Mouse (Mus musculus) hindbrain, embryonic 15.5 days (tissue): Measurements from ENCODE around the gene Pcdh7. TPM values are rescaled to one million over a fixed set of nuclear protein-coding genes. Genes with fewer than 3 reads are reported as not detected.

Experiments
- ATAC-seq: fragments of 200-750 bp; cut with Nextera tagmentation; 2 replicates; pipeline ENCODE4 v1.8.0; 2017; ENCODE audit warnings: low read depth, moderate number of reproducible peaks, moderate TSS enrichment; ENCODE audit not compliant: low FRiP score
- H3K27ac ChIP-seq: fragments of 300-500 bp; sonication (generic); replicated peaks from 2 replicates; pipeline ENCODE4 v1.5.1; 2015; ENCODE audit warnings: mild to moderate bottlenecking, inconsistent platforms
- H3K27me3 ChIP-seq: fragments of 300-500 bp; sonication (generic); 2 replicates; pipeline ENCODE4 v1.6.1; 2015; ENCODE audit warnings: control low read depth, inconsistent platforms
- H3K36me3 ChIP-seq: fragments of 300-500 bp; sonication (generic); 2 replicates; pipeline ENCODE4 v1.6.1; 2015; ENCODE audit warnings: control low read depth, inconsistent platforms
- H3K4me1 ChIP-seq: fragments of 300-500 bp; sonication (generic); replicated peaks from 2 replicates; pipeline ENCODE4 v1.6.1; 2015; ENCODE audit warnings: control low read depth, inconsistent platforms
- H3K4me2 ChIP-seq: fragments of 300-500 bp; sonication (generic); 2 replicates; pipeline ENCODE4 v1.6.1; 2015; ENCODE audit warnings: moderate library complexity, mild to moderate bottlenecking, inconsistent platforms
- H3K4me3 ChIP-seq: fragments of 300-500 bp; sonication (generic); 2 replicates; pipeline ENCODE4 v1.5.1; 2015; ENCODE audit warnings: mild to moderate bottlenecking, inconsistent platforms
- H3K9ac ChIP-seq: fragments of 300-500 bp; sonication (generic); 2 replicates; pipeline ENCODE4 v1.6.1; 2015; ENCODE audit warnings: inconsistent platforms
- H3K9me3 ChIP-seq: fragments of 300-500 bp; sonication (generic); 2 replicates; pipeline ENCODE4 v1.6.1; 2016; ENCODE audit warnings: control low read depth, inconsistent platforms
- WGBS: fragments of 180-500 bp; shearing (Covaris S2); methylation state at CpG from one replicate; pipeline ENCODE4 v1.1.7; 2015; 5-methylcytosine and 5-hydroxymethylcytosine counted together
- polyA plus RNA-seq: library from polyadenylated mRNA; unstranded; fragments of >200 nt; fragmentation: Nextera tagmentation; extraction: Ambion mirVana; gene quantifications from 2 replicates; pipeline ENCODE4 v1.2.1, GENCODE M21; 2015

Gene Pcdh7
- polyA plus RNA-seq, 1 experiment from 2014 or later: 24.6 TPM

DNA sequence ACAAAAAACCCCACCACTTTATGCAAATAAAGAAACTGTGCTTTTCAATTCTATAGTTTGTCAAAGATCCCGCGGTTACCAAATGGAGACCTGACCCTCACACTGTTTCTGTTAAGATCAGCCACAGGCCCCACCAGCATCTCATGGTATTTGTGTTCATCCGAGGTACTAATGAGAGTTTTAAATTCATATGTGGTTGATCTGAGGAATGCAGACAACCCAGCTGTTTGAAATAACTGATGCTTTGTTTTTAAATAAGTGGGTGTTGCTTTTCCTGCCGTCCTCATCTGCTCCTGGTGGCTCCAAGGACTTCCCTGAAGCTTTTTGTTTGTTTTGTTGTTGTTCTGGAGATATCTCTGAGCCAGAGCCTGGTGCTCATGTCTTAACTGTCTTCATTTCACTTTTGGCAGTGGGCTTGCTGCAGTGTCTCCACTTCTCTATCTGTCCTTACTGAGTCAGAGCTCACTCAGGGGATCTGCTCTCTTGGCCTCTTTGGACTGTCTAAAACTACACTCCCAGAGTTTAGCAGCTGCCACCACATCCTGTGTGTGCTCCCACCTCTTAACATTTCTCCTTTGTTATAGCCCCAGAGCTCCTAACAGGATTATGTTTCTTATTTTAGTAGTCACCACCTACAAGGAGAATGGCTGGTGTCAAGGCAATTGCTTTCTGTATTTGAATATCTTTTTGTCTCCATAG is 39.1 kb downstream of the Pcdh7 start:
- 0 out of 2 replicates have a peak, but pooled peaks cover 3% of the 10 kb centered on the region for H3K4me1 ChIP-seq
- 60% methylated on average over 4 of the region's 4 CpGs for WGBS
- H3K9me3 ChIP-seq: no peaks in the 10 kb centered on the region
- ATAC-seq: no peak
- no peak overlapping the region for H3K9ac ChIP-seq
- H3K36me3 ChIP-seq: no peaks in the 10 kb centered on the region
- H3K27me3 ChIP-seq: no peaks in the 10 kb centered on the region
- H3K4me3 ChIP-seq: no peak overlapping the region
- H3K4me2 ChIP-seq: no peak overlapping the region
- H3K27ac ChIP-seq: no peak overlapping the region

DNA sequence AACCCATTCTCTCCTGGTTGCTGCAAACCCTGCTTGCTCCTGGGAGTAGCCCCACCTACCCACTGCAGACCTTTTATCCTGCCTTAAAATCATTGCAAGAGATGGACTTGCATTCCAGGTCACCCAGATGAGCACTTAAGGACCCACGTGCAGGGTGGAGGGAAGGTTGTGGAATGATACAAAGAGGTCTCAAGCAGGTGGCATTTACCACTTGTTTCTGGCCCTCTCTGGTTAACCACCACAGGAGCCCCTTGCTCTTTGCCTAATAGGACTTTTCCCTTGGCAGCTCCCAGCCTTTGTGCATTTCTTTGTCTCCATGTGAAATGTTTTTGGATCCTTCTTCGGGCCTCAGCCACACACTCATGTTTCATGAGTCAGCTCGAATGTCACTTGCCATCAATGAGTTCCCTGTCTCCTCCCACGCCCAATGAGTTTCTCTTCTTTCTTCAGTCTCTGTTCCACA is 39.7 kb downstream of the Pcdh7 start:
- H3K27ac ChIP-seq: no peak overlapping the region
- no peak overlapping the region for H3K4me3 ChIP-seq
- H3K27me3 ChIP-seq: no peaks in the 10 kb centered on the region
- ATAC-seq: no peak
- H3K4me1 ChIP-seq: 0 out of 2 replicates have a peak, but pooled peaks cover 3% of the 10 kb centered on the region
- no peak overlapping the region for H3K4me2 ChIP-seq
- whole genome bisulfite sequencing: 45% methylated on average over 4 of the region's 4 CpGs
- no peak overlapping the region for H3K9ac ChIP-seq
- no peaks in the 10 kb centered on the region for H3K9me3 ChIP-seq
- H3K36me3 ChIP-seq: no peaks in the 10 kb centered on the region

DNA sequence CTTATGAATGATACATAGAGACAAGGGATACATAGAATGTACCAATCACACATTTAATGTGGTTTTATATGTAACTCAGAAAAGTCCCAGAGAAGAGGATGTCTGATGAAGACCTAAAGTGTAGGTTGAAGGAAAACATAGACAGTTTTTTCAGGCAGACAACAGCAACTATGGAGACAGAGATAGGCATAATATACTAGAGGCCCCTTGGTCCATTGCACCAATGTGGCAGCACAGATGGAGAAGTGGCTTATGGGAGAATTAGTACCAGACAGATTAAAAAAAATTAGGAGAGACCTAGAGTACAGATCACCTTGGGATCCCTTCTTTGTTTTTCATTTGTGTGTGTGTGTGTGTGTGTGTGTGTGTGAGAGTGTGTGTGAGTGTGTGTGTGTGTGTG is 41.2 kb downstream of the Pcdh7 start:
- no peak overlapping the region for H3K4me2 ChIP-seq
- H3K4me3 ChIP-seq: no peak overlapping the region
- no peak for ATAC-seq
- H3K27me3 ChIP-seq: no peaks in the 10 kb centered on the region
- H3K9ac ChIP-seq: no peak overlapping the region
- H3K36me3 ChIP-seq: no peaks in the 10 kb centered on the region
- H3K9me3 ChIP-seq: no peaks in the 10 kb centered on the region
- H3K27ac ChIP-seq: no peak overlapping the region
- H3K4me1 ChIP-seq: 0 out of 2 replicates have a peak, but pooled peaks cover 3% of the 10 kb centered on the region

DNA sequence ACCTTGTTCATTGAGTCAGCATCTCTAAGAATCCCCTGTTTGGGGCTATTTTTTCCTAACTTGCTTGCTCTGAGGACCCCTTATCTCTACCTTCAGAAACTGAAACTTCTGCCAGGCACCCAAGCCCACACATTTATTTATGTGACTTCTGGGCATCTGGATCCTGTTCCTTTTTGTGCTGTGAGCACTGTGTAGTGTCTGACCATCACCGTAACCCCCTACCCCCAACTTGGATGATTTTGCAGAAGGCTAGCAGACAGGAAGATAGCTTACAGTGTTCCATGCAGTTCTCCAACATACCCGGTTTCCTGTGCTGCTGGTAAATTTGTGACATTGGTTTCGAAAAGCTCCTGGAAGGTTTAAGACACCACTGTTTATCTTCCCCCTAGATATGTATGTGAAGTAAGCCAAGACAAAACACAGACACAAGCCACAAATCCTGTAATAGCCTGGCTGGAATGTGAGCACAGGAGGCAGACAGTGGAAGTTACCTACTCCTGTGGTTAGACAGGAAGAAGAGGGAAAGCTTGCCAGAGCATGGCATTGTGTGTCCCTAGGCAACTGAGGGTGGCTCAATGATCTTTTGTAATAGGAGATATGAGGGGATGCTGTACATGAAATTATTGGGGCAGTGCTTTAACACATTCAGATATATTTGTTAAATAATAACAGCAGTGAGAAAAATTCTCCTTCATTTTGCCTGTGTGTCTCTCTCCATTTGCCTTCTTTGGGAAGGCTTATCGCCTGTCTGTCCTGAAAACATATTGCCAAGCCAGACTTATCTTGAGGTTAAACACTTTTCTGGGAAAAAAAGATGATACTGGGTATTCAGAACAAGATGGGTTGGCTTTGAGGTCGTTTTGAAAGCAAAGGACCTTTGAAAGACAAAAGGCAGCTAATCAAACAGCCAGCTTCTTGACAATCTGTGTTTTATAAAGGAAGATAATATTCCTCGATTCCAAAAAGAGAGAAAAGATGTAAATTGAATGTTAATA is 42.6 kb downstream of the Pcdh7 start:
- Histone ChIP-seq H3K27ac (no peak overlapping the region), H3K4me1 (peaks cover 3% of the 10 kb centered on the region; the same call in 1 of the 2 replicates), H3K36me3 (no peaks in the 10 kb centered on the region), H3K4me2 (no peak overlapping the region), H3K9me3 (no peaks in the 10 kb centered on the region), H3K9ac (no peak overlapping the region), H3K27me3 (no peaks in the 10 kb centered on the region), H3K4me3 (no peak overlapping the region)
- no peak for ATAC-seq
- WGBS: 68% methylated on average over 6 of the region's 6 CpGs

DNA sequence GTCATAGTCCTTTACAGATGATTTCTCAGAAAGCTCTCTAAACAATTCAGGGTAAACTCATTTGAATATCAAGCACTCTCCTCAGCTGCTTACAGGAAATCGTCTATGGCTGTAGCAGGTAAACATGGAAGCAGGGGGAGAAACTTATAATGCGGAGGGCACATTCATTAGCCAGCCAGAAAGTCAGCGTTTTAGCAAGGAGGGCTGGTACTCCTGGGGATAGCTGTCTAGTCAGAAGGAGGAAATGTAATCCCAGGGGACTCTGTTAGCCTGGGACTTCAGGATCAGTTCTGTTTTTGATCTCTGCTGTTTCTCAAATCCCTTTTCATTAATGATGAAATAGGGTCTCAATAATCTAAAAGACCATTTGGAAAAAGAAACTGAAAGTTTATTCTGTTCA is 47.6 kb downstream of the Pcdh7 start:
- Histone ChIP-seq H3K27me3 (no peaks in the 10 kb centered on the region), H3K9ac (no peak overlapping the region), H3K4me1 (no peaks in the 10 kb centered on the region; the same call in 1 of the 2 replicates), H3K36me3 (no peaks in the 10 kb centered on the region), H3K27ac (no peak overlapping the region), H3K4me3 (no peak overlapping the region), H3K4me2 (no peak overlapping the region), H3K9me3 (no peaks in the 10 kb centered on the region)
- no peak for ATAC-seq
- WGBS: 36% methylated on average over 3 of the region's 3 CpGs

DNA sequence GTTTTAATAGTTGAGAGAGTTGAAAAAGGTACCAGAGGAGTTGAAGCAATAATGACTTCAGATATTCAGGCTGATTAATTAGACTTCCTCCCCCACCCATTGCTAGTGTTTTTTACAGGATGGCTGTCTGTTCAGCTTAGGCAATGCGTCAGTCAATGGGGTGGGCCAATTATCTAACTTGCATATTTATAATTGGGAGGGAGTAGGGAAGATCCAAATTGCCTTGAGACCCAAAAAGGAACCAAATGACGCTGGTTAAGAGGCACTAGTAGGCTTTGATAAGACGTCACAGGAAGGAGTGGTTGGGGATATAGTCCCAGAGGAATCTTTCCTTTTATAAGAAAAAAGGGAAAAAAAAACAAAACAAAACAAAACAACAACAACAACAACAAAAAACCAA is 49.6 kb downstream of the Pcdh7 start:
- ATAC-seq: no peak
- no peak overlapping the region for H3K4me2 ChIP-seq
- no peaks in the 10 kb centered on the region for H3K36me3 ChIP-seq
- no peak overlapping the region for H3K4me3 ChIP-seq
- no peak overlapping the region for H3K9ac ChIP-seq
- H3K4me1 ChIP-seq: no peaks in the 10 kb centered on the region; the same call in 1 of the 2 replicates
- no peaks in the 10 kb centered on the region for H3K9me3 ChIP-seq
- H3K27me3 ChIP-seq: no peaks in the 10 kb centered on the region
- WGBS: 61% methylated on average over 3 of the region's 3 CpGs
- no peak overlapping the region for H3K27ac ChIP-seq

DNA sequence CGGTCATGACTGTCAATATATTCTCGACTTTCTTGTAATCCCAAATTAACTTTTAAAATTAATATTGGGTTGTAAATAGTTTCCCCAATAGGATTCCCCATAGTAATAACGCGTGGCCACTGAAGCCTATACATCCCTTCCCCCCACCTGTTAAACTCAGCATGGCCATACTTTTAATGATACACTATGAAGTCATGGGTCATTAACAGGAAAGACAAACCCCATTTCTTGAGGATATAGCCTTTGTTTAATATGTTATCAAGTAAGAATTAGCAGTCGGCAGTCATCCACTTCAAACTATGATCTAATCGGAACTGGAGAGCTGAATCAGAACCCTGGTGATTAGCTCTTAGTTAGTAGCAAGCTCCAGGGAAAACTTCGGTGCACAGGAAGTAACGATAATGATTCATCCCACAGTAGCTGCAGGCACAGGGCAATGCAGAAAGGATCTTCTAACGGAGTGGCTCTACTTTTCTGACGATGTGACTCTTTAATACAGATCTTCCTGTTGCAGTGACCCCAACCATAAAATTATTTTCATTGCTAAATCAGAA is 50.8 kb downstream of the Pcdh7 start:
- H3K27ac ChIP-seq: no peak overlapping the region
- ATAC-seq: no peak
- H3K4me1 ChIP-seq: no peaks in the 10 kb centered on the region; the same call in 1 of the 2 replicates
- no peak overlapping the region for H3K9ac ChIP-seq
- WGBS: 76% methylated on average over 10 of the region's 10 CpGs
- no peak overlapping the region for H3K4me2 ChIP-seq
- no peaks in the 10 kb centered on the region for H3K27me3 ChIP-seq
- H3K9me3 ChIP-seq: no peaks in the 10 kb centered on the region
- no peak overlapping the region for H3K4me3 ChIP-seq
- no peaks in the 10 kb centered on the region for H3K36me3 ChIP-seq

DNA sequence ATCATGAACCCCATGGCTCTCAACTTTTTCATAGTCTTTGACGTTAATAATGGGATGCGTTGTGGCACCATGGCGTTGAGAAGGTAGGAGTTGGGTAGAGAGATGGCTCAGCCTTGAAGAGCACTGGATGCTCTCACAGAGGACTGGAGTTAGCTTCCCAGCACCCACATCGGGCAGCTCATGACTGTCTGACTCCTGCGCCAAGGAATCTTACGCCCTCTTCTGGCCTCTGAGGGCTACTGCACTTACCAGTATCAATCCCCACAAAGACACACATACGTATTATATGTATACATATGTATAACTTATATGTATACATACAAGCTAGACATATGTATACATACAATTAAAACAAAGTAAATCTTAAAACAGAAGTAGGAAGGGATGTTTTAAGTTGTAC is 51.9 kb downstream of the Pcdh7 start:
- ATAC-seq: no peak
- H3K36me3 ChIP-seq: no peaks in the 10 kb centered on the region
- no peak overlapping the region for H3K9ac ChIP-seq
- no peak overlapping the region for H3K27ac ChIP-seq
- H3K4me1 ChIP-seq: no peaks in the 10 kb centered on the region; the same call in 1 of the 2 replicates
- no peaks in the 10 kb centered on the region for H3K9me3 ChIP-seq
- no peak overlapping the region for H3K4me3 ChIP-seq
- 96% methylated on average over 7 of the region's 7 CpGs for WGBS
- H3K27me3 ChIP-seq: no peaks in the 10 kb centered on the region
- H3K4me2 ChIP-seq: no peak overlapping the region

DNA sequence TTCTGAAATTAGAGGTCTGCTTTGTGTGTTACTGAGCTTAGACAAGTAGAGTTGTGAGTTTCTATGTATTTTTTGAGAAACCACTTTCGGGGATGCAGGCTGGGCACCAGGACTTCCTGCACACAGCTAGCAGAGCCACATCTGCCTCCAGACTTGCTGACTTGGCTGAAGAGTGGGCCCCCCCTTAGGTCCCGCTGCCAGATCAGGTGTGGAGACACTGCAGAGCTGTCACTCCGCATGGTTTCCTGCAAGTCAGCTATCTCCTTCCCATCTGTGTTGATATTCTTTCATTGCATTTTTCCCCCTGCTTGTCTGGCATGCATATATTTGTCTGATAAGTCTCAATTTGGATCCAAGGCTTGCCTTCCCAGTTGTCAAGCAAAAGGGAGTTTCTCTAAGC is 52.6 kb downstream of the Pcdh7 start:
- Histone ChIP-seq H3K4me1 (no peaks in the 10 kb centered on the region; the same call in 1 of the 2 replicates), H3K4me2 (no peak overlapping the region), H3K27me3 (no peaks in the 10 kb centered on the region), H3K9me3 (no peaks in the 10 kb centered on the region), H3K4me3 (no peak overlapping the region), H3K9ac (no peak overlapping the region), H3K36me3 (no peaks in the 10 kb centered on the region), H3K27ac (no peak overlapping the region)
- no peak for ATAC-seq
- 79% methylated on average over 3 of the region's 3 CpGs for WGBS

DNA sequence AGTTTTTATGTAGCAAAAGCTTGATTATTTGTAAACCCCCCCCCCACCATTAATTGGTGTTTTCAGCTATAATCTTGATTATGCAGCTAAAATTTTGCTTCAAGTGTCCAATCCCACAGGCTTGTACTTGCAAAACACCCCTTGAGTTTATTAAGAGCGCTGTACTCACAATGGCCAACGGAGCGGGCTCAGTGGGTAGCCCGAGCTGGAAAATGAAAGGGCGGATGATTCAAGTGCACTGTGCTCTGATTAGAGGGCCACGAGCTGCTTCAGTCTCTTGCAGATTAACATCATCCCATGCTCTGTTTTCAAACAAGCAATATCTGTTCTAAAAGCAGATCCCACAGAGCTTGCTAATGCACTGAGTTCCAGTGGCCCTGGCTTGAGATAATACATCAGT is 53.4 kb downstream of the Pcdh7 start:
- Histone ChIP-seq H3K36me3 (no peaks in the 10 kb centered on the region), H3K27ac (no peak overlapping the region), H3K9ac (no peak overlapping the region), H3K4me2 (no peak overlapping the region), H3K4me3 (no peak overlapping the region), H3K9me3 (no peaks in the 10 kb centered on the region), H3K4me1 (no peaks in the 10 kb centered on the region), H3K27me3 (no peaks in the 10 kb centered on the region)
- WGBS: 75% methylated on average over 6 of the region's 6 CpGs
- no peak for ATAC-seq

DNA sequence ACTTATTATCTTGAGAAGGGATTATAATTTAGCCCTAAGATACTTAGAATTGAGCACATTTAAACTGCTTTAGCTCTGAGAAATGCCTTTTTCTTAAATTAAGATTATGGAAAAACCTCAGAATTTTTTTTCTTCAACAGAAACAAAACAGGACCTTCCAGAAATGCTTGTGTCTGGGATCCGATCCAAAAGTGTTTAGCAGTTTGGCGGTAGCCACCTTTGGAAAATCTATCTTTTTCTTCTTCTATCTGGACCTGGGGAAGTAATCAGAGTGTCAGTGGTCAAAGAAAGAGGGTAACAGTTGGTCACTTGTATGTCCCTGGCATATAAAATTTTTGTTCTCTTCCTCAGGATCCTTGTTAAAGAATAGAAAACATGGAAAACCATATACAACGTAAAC is 54.9 kb downstream of the Pcdh7 start:
- H3K27ac ChIP-seq: no peak overlapping the region
- no peaks in the 10 kb centered on the region for H3K36me3 ChIP-seq
- no peak for ATAC-seq
- no peaks in the 10 kb centered on the region for H3K9me3 ChIP-seq
- H3K27me3 ChIP-seq: no peaks in the 10 kb centered on the region
- H3K4me2 ChIP-seq: no peak overlapping the region
- no peak overlapping the region for H3K4me3 ChIP-seq
- 84% methylated on average over 3 of the region's 3 CpGs for WGBS
- no peaks in the 10 kb centered on the region for H3K4me1 ChIP-seq
- H3K9ac ChIP-seq: no peak overlapping the region

DNA sequence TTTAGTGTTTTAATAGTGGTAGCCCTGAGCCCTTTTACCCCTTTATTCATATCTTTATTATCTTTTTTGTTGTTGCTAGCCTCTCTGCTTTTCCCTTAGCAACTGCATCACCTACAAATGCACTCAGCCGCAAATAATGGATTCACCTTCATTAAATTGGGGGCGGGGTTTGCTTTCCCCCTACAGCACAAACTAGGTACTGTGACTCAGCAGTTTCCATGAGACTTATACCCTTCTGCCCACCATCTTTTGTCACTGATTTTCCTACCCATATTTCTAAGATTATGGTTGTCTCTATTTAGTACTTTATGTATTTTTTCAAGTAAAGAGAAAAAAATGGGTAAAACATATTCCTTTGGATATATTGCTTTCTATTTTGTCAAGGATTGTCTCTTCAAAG is 56.7 kb downstream of the Pcdh7 start:
- no peaks in the 10 kb centered on the region for H3K36me3 ChIP-seq
- no peak overlapping the region for H3K27ac ChIP-seq
- no peaks in the 10 kb centered on the region for H3K4me1 ChIP-seq
- 77% methylated on average over 2 of the region's 2 CpGs for WGBS
- no peak overlapping the region for H3K4me2 ChIP-seq
- no peak overlapping the region for H3K4me3 ChIP-seq
- no peak overlapping the region for H3K9ac ChIP-seq
- H3K9me3 ChIP-seq: no peaks in the 10 kb centered on the region
- H3K27me3 ChIP-seq: no peaks in the 10 kb centered on the region
- no peak for ATAC-seq
